Mouse (Mus musculus) erythroblast, embryonic 14.5 days (primary cell): ENCODE data around the gene Ifitm1.

Experiments used
- GATA1 ChIP-seq: IDR thresholded peaks from 2 replicates; pipeline ENCODE4 v1.6.1; 2012; ENCODE audit warnings: low read length, inconsistent platforms, mixed read lengths
- TAL1 ChIP-seq: IDR thresholded peaks from 3 replicates; pipeline ENCODE4 v1.6.1; 2012; ENCODE audit warnings: low read length, inconsistent platforms, mixed read lengths

GRCm38 (mm10) chr7:141006446-141006845 lies 39.4 kb downstream of the Ifitm1 start:
- TF ChIP-seq GATA1 (no peak), TAL1 (no peak)
